In the genomic region with DNA sequence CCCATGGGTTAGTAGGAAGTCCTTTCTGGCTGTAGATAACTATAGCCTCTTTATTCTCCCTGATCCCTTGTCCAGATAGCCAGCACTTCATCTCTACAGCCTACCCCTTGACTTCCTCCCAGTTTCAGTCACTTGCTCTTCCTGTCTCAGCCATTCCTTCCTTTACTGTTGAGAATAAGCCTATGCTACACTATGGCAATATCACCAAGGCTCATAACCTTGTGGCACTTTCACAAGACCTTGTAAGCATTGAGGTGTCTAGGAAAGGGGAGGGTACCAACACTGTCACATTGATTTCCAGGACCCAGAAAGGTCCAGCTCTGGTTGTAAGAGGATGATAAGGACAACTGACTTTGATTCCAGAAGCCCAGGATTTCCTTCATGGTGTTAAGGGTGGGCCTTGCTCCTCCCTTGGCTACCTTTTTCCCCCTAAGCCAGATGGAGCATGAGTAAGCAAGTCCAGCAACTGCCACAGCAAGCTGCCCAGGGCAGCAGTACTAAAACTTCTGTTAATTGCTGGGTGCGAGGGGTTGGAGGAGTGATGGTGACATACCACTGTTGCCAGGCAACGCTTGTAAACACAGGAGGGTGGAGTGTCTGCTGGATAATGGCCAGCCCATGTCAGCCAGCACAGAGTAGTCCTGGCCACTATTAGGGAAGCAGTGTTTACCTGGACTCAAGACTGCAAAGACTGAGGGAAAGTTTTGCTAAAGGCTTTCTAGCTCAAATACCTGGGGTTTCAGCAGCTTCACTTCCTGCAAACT, we compare ENCODE assay signal across 8 mouse cellular contexts.
A peak's percentile ranks its signal among the peaks of the same experiment; 100 is the strongest.
DNase-seq lines count a peak whose midpoint lies in the region; ATAC-seq and TF ChIP-seq lines count a peak whose summit lies in the region.

No protein-coding gene starts in this region.

- H3K27ac ChIP-seq in midbrain, postnatal 0 days (ENCODE audit: low read depth, low read length), result no peak overlapping the region
- H3K27ac ChIP-seq in midbrain, embryonic 10.5 days (replicated peaks), result no peak overlapping the region

- WGBS in midbrain, postnatal 0 days, result 35% methylated on average over 2 of the region's 2 CpGs
- WGBS in midbrain, embryonic 10.5 days, result 33% methylated on average over 2 of the region's 2 CpGs
- 13% methylated on average over 2 of the region's 2 CpGs for WGBS in large intestine, adult 2 months

- TF ChIP-seq CTCF in midbrain, postnatal 0 days (IDR thresholded peaks at IDR 0.05), result no peak

- H3K9ac ChIP-seq in midbrain, postnatal 0 days (replicated peaks; ENCODE audit: low read length, poor library complexity, severe bottlenecking), result no peak overlapping the region

- no peaks in the 10 kb centered on the region for H3K36me3 ChIP-seq in midbrain, postnatal 0 days (ENCODE audit: insufficient read depth, low read length)
- no peaks in the 10 kb centered on the region for H3K36me3 ChIP-seq in midbrain, embryonic 10.5 days

- peak; percentile 68; the same call in 1 of the 2 replicates for ATAC-seq in midbrain, postnatal 0 days (ENCODE audit: low FRiP score)
- peak; percentile 43; the same call in 1 of the 2 replicates for ATAC-seq in monocyte, adult 5-6 weeks (replicated peaks; ENCODE audit: insufficient number of reproducible peaks, low FRiP score, low TSS enrichment, poor library complexity, severe bottlenecking)
- ATAC-seq in CD4-positive, CD25-positive, alpha-beta regulatory T cell, adult 4 months, result no peak

- DNase-seq in midbrain, postnatal 0 days (ENCODE audit: low spot score), result peak; percentile 8
- DNase-seq in midbrain, embryonic 10.5 days (ENCODE audit: low spot score), result no peak
- DNase-seq in heart, postnatal 10 days, result peak; percentile 26 to 30
- DNase-seq in large intestine, adult 2 months (ENCODE audit: low read depth, low spot score), result peak; percentile 76
- no peak for DNase-seq in thymus, postnatal 36 days
- DNase-seq in urinary bladder, postnatal 14 days (ENCODE audit: low spot score), result no peak

- H3K4me1 ChIP-seq in midbrain, postnatal 0 days (ENCODE audit: insufficient read depth, low read length), result no peaks in the 10 kb centered on the region
- H3K4me1 ChIP-seq in midbrain, embryonic 10.5 days, result no peaks in the 10 kb centered on the region

- intact Hi-C loops in heart, postnatal 10 days (cut with DNase I), result no loop called here

- H3K4me3 ChIP-seq in midbrain, postnatal 0 days (ENCODE audit: low read depth, low read length), result no peak overlapping the region
- H3K4me3 ChIP-seq in midbrain, embryonic 10.5 days, result no peak overlapping the region

- no peaks in the 10 kb centered on the region for H3K9me3 ChIP-seq in midbrain, postnatal 0 days (ENCODE audit: low read length)
- H3K9me3 ChIP-seq in midbrain, embryonic 10.5 days (replicated peaks), result no peaks in the 10 kb centered on the region

- no peaks in the 10 kb centered on the region for H3K27me3 ChIP-seq in midbrain, postnatal 0 days (ENCODE audit: insufficient read depth, low read length)
- no peaks in the 10 kb centered on the region for H3K27me3 ChIP-seq in midbrain, embryonic 10.5 days (ENCODE audit: low read depth, poor library complexity, severe bottlenecking)

- no peak overlapping the region for H3K4me2 ChIP-seq in midbrain, postnatal 0 days (ENCODE audit: low read depth, low read length, poor library complexity, severe bottlenecking)

Comparison
In these comparisons a context has a peak if more than half of its experiments do, and no peak if none do; other contexts are left out.
1. DNase-seq: peak in midbrain, postnatal 0 days (single experiment), heart, postnatal 10 days (2 of 2) and large intestine, adult 2 months (single experiment); none in midbrain, embryonic 10.5 days (single experiment), thymus, postnatal 36 days (0 of 2) and urinary bladder, postnatal 14 days (single experiment).